Mouse (Mus musculus): ENCODE measurements around the gene Gpr12. TPM values are rescaled to one million over a fixed set of nuclear protein-coding genes. Genes with fewer than 3 reads are reported as not detected.
"Not testable (repeated sequence)": the region's sequence is repeated elsewhere in the genome, so short reads cannot be mapped to it uniquely, and the experiment has no call there.

Gene Gpr12
- total and polyA plus RNA-seq, 2 experiments from 2014 or later, result not detected

DNA sequence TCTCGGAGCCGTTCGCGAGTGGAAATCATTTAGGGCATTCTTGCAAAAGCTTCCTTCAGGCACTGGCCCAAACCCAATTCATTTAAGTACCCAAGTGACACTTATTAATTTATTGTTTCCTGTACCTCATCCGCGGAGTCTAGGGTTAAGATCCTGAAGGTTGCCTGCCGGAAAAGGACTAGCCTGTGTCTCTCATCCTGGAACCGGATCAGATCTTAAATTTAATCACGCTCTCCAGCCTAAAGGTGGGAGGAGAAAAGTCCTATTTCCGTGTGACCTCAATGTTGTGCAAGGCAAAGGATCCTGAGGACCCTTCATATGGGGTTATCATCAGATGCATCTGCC lies 240 bp upstream of the Gpr12 start:
- no peaks in the 10 kb centered on the region for H3K36me3 ChIP-seq (replicated peaks; ENCODE audit: control insufficient read depth, insufficient read depth, low read length)
- WGBS, result 16% methylated on average over 10 of the region's 10 CpGs
- peak overlapping the region; percentile 50 for H3K4me3 ChIP-seq (ENCODE audit: low read depth, low read length)
- ATAC-seq (ENCODE audit: insufficient read depth, low read depth) (no peak), DNase-seq (ENCODE audit: low spot score) (no peak)
- peak overlapping the region; percentile 75 for H3K4me2 ChIP-seq (ENCODE audit: low read depth, low read length)
- no peak overlapping the region for H3K9ac ChIP-seq (replicated peaks; ENCODE audit: low read depth, low read length)
- H3K4me1 ChIP-seq (ENCODE audit: control insufficient read depth, insufficient read depth), result no peaks in the 10 kb centered on the region
- TF ChIP-seq CTCF (IDR thresholded peaks at IDR 0.05; ENCODE audit: low read depth) (no peak), EP300 (IDR thresholded peaks at IDR 0.05; ENCODE audit: low read depth) (no peak)
- H3K27me3 ChIP-seq (ENCODE audit: control insufficient read depth, insufficient read depth, low read length), result peaks cover 39% of the 10 kb centered on the region
- H3K9me3 ChIP-seq (replicated peaks; ENCODE audit: control insufficient read depth, low read length), result no peaks in the 10 kb centered on the region
- no peak overlapping the region for H3K27ac ChIP-seq (ENCODE audit: low read depth)

DNA sequence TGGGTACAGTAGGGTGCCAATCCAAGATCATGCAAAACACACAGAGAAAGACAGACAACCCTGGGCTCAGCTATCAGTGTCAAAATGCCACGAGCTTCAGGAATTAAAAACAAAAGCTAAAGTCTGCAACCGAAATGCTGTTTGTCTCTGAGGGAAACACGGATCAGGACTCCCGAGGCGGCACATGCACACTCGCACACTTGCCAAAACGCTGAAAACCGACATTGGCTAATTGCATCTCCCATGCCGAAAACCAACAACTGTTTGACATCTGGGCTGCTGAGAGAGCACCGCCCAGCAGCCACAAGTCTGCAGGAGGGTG lies 922 bp downstream of the Gpr12 start:
- 14% methylated on average over 10 of the region's 10 CpGs for WGBS
- ATAC-seq (ENCODE audit: insufficient read depth, low read depth) (no peak), DNase-seq (ENCODE audit: low spot score) (no peak)
- peak overlapping the region; percentile 75 for H3K4me2 ChIP-seq (ENCODE audit: low read depth, low read length)
- peak overlapping the region; percentile 50 for H3K4me3 ChIP-seq (ENCODE audit: low read depth, low read length)
- no peak overlapping the region for H3K27ac ChIP-seq (ENCODE audit: low read depth)
- H3K27me3 ChIP-seq (ENCODE audit: control insufficient read depth, insufficient read depth, low read length), result peaks cover 39% of the 10 kb centered on the region
- no peaks in the 10 kb centered on the region for H3K4me1 ChIP-seq (ENCODE audit: control insufficient read depth, insufficient read depth)
- TF ChIP-seq CTCF (IDR thresholded peaks at IDR 0.05; ENCODE audit: low read depth) (no peak), EP300 (IDR thresholded peaks at IDR 0.05; ENCODE audit: low read depth) (no peak)
- no peak overlapping the region for H3K9ac ChIP-seq (replicated peaks; ENCODE audit: low read depth, low read length)
- H3K9me3 ChIP-seq (replicated peaks; ENCODE audit: control insufficient read depth, low read length), result no peaks in the 10 kb centered on the region
- H3K36me3 ChIP-seq (replicated peaks; ENCODE audit: control insufficient read depth, insufficient read depth, low read length), result no peaks in the 10 kb centered on the region

DNA sequence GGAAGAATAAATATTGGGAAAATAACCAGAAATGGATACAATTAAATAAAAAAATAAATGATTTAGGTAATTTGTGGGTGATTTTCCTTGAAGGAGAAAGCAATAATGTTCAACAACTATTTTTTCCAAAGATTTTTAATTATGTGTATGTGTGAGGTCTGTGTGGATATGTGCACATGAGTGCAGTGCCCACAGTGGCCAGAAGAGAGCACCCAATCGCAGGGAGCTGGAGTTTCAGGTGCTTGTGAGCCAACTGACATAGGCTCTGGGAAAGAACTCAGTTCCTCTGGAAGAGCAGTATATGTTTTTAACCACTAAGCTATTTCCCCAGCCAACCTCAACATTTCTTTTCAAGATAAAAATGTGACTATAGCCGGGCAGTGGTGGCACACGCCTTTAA lies 8.4 kb downstream of the Gpr12 start:
- no peak for ATAC-seq (ENCODE audit: insufficient read depth, low read depth)
- Histone ChIP-seq H3K4me3 (ENCODE audit: low read depth, low read length) (no peak overlapping the region), H3K27me3 (ENCODE audit: control insufficient read depth, insufficient read depth, low read length) (no peaks in the 10 kb centered on the region), H3K27ac (ENCODE audit: low read depth) (no peak overlapping the region), H3K9ac (replicated peaks; ENCODE audit: low read depth, low read length) (no peak overlapping the region), H3K36me3 (replicated peaks; ENCODE audit: control insufficient read depth, insufficient read depth, low read length) (no peaks in the 10 kb centered on the region), H3K4me2 (ENCODE audit: low read depth, low read length) (no peak overlapping the region), H3K4me1 (ENCODE audit: control insufficient read depth, insufficient read depth) (no peaks in the 10 kb centered on the region), H3K9me3 (replicated peaks; ENCODE audit: control insufficient read depth, low read length) (no peaks in the 10 kb centered on the region)
- no peak for TF ChIP-seq EP300 (IDR thresholded peaks at IDR 0.05; ENCODE audit: low read depth)
- TF ChIP-seq CTCF (IDR thresholded peaks at IDR 0.05; ENCODE audit: low read depth), result no peak
- 85% methylated on average over 3 of the region's 3 CpGs for WGBS
- no peak for DNase-seq (ENCODE audit: low spot score)

DNA sequence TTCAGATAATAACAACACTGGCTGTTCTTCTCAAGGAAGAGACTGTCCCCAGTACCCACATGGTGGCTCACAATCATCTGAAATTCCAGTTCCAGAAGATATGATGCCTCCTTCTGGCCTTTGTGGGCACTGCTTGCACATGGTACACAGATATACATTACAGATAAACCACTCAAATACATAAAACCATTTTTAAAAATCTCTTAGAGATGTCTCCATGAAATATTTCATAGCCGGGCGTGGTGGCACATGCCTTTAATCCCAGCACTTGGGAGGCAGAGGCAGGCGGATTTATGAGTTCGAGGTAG lies 12.3 kb downstream of the Gpr12 start:
- WGBS, result 85% methylated on average over 4 of the region's 4 CpGs
- H3K4me1 ChIP-seq (ENCODE audit: control insufficient read depth, insufficient read depth); H3K27ac ChIP-seq (ENCODE audit: low read depth); H3K27me3 ChIP-seq (ENCODE audit: control insufficient read depth, insufficient read depth, low read length); H3K9ac ChIP-seq (replicated peaks; ENCODE audit: low read depth, low read length); H3K9me3 ChIP-seq (replicated peaks; ENCODE audit: control insufficient read depth, low read length); H3K36me3 ChIP-seq (replicated peaks; ENCODE audit: control insufficient read depth, insufficient read depth, low read length); ATAC-seq (ENCODE audit: insufficient read depth, low read depth); DNase-seq (ENCODE audit: low spot score); H3K4me2 ChIP-seq (ENCODE audit: low read depth, low read length); H3K4me3 ChIP-seq (ENCODE audit: low read depth, low read length): not testable (repeated sequence)

DNA sequence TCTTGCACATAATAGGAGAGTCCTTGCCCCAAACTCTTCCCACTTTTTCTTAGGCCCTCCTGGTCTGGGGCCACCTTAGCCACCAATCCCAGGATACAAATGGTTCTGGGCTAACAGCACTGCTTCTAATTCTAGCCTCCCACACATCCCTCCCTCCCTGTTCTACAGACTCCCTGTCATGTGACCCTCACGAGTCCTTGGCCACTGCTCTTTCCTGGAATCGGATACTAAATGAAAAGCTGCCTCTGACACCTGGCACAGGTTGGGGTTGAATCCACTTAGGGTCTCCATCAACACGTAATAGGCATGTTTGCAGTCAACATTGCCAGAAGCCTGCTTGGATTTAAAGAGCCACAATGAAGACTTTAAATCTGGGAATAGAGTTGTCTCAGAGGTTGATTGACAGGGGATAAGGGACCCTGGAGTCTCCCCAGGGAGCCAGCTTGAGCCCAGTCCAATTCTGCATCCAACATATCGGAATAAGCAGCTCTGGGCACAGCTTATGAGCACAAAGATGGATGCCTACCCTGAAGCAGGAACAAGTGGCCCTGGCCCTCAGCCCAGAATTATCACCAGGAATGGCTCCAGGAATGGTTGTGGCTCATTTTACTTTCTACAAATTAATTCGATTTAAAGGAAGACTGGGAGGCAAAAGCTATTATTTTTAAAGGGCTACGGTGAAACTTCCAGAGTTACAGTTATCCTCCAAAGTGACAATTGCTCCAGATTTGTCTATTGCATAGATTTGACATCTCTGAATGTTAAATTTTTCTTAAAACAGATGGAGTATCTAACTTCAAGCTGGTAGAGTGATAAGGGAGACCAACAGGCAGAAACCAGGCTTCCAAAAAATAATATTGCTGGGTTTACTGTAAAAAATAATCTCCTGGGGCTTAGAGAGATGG lies 13.0 kb downstream of the Gpr12 start:
- not testable (repeated sequence) for H3K9ac ChIP-seq (replicated peaks; ENCODE audit: low read depth, low read length); H3K4me1 ChIP-seq (ENCODE audit: control insufficient read depth, insufficient read depth); H3K9me3 ChIP-seq (replicated peaks; ENCODE audit: control insufficient read depth, low read length); H3K27me3 ChIP-seq (ENCODE audit: control insufficient read depth, insufficient read depth, low read length); H3K4me2 ChIP-seq (ENCODE audit: low read depth, low read length); H3K36me3 ChIP-seq (replicated peaks; ENCODE audit: control insufficient read depth, insufficient read depth, low read length); H3K4me3 ChIP-seq (ENCODE audit: low read depth, low read length); H3K27ac ChIP-seq (ENCODE audit: low read depth); DNase-seq (ENCODE audit: low spot score)
- ATAC-seq (ENCODE audit: insufficient read depth, low read depth), result peak; percentile 73
- 40% methylated on average over 6 of the region's 6 CpGs for WGBS

DNA sequence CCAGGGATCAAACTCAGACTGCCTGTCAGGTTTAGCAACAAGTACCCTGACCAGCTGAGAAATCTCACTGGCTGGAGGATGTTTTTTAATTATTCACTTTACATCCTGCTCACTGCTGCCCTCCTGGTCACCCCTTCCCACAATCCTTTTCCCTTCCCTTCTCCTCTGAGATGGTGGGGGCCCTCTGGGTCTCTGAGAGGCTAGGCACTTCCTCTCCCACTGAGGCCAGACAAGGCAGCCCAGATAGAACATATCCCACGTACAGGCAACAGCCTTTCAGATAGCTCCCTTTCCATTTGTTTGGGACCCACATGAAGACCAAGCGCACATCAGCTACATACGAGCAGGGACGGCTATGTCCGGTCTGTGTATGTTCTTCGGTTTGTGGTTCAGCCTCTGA lies 14.9 kb downstream of the Gpr12 start:
- 67% methylated on average over 6 of the region's 6 CpGs for WGBS
- not testable (repeated sequence) for H3K4me1 ChIP-seq (ENCODE audit: control insufficient read depth, insufficient read depth); H3K4me3 ChIP-seq (ENCODE audit: low read depth, low read length); H3K4me2 ChIP-seq (ENCODE audit: low read depth, low read length); ATAC-seq (ENCODE audit: insufficient read depth, low read depth); H3K9ac ChIP-seq (replicated peaks; ENCODE audit: low read depth, low read length); H3K27ac ChIP-seq (ENCODE audit: low read depth); H3K36me3 ChIP-seq (replicated peaks; ENCODE audit: control insufficient read depth, insufficient read depth, low read length); H3K27me3 ChIP-seq (ENCODE audit: control insufficient read depth, insufficient read depth, low read length); DNase-seq (ENCODE audit: low spot score); H3K9me3 ChIP-seq (replicated peaks; ENCODE audit: control insufficient read depth, low read length)

Measured in heart, postnatal 0 days (tissue).